In genomic region chr14:87497955-87498594, GRCm38 (mm10) we compare ENCODE assay signal across 11 mouse cellular contexts.
"Had no signal": no experiment of that assay in that cellular context is flagged by ENCODE, and none has a peak within 500 bp of the region (broad histone marks: within the 10 kb centered on the region; RNA-seq: fewer than 3 reads in every experiment).

No protein-coding gene starts in this region.

- DNase-seq: kidney, adult 2 months; kidney, postnatal 36 days; liver; lung, adult 18-20 months; lung, postnatal 10 days; lung, postnatal 36 days; right cerebral cortex, postnatal 4 days had no signal

- ATAC-seq: intestine, postnatal 0 days; liver, embryonic 12.5 days; midbrain, embryonic 13.5 days; midbrain, embryonic 16.5 days had no signal
